Mouse (Mus musculus): ENCODE data around the gene Cers3.

Gene Cers3

DNA sequence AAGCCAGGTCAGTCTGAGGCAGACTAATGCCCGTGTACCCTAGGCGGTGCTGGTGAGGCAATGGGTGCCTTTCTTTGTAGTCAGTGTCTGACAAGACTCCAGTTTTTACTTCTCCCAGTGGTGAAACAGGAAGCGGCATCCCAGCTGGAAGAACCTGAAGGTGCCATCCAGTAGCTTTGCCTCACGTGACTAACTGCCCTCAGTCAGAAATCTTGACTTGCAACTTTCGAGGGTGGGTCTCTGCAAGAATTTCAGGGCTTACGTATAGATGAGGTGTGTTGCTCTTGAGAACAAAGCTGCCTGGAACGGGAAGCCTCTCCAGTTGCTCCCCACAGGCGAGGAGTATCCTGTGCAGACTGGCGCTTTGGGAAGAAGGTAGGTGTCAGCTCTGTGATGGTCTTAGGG is at the start of gene Cers3:
Gene Cers3, plus strand, starts transcription at position 128 of the 405 bp plus-strand sequence.
- no peak for DNase-seq (ENCODE audit: low spot score)

DNA sequence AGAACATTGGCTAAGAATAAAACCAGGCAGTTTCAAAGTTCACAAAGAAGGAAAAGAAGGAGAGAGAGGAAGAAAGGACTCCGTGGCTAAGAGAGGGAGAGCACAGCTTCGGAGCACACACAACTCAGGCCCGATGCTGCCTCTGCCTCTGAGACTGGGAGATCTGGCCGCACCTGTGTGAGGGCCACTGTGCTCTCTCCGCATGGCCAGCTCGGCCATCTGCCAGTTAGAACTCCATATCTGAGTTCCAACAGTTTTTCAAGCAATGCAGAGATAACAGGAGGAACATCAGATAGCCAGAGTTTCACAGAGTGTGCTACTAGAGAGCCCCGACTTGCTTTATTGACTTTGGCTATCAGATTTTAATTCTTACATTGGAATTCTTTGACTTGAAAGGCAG is 48.8 kb upstream of the Cers3 start:
- no peak for DNase-seq (ENCODE audit: low spot score)

DNA sequence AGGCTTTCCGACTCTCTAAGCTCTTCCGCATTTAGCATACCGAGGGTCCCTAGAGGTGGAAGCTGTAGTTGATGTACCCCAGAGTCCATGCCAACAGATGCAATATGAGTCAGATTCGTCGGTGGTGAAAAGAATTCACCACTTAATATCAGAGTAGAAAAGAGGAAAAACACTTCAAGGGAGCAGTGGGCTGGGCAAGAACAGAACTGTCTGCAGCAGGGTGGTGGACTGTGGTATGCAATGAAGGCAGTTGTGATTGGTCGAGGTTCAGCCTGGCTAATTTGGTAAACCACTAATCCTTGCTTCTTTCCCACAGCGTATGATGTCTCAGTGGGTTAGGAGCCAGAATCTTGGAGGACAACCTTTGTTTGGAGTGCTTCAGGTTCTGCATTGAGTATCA is 40.6 kb upstream of the Cers3 start:
- no peak for DNase-seq (ENCODE audit: low spot score)

DNA sequence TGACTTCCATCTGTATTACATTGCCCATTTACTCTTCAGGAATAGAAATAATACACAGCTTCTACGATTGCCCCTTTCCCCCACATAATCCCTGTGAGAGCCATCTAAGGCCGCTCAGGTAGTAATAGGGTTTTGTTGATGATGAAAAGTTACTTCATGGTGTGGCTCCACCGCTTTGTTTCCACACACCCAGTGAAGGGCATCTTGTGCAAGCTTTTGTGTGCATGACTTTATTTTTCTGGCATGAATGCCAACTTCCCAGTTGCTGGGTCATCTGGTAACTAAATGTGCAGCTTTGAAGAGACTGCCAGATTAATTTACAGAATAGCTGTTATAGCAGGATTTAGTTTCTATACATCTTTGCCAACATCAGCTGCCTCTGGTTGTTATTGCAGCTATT is 38.7 kb upstream of the Cers3 start:
- no peak for DNase-seq (ENCODE audit: low spot score)

DNA sequence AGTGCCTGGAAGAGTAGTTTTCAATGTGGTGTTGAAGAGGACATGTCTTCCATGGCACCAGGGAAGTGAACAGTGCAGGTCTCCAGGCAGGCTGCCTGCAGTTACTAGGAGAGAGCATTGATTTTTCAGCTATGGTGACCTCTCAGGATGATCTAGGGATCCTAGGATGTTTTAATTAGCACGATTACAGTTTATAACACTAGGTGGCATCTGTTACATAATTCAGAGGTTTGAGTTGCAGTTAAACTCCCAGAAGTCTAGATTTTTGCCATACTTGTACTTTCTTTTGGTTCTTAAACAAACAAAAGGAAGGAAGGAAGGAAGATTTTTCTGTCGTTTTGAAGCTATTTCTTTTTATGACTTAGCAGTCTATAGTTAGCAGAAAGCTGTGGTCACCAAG is 32.1 kb upstream of the Cers3 start:
- no peak for DNase-seq (ENCODE audit: low spot score)

DNA sequence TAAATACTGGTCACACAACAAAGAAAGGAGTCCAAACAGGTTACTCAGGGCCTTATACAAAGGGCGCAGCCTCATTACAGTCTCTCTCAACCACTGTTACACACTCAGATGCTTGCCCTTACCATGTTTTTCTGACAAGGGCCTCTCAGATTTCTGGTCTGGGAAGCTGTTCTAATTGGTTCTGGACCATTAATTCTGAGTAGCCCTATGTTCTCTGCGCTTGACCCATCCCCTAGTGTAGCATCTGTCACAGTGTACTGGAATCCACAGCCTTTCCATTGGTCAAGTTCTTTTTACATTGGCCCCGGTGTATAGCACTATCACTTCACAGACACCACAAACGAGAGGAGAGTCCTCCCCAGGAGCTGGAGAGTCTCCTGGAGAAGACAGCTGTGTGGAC is 18.8 kb upstream of the Cers3 start:
- no peak for DNase-seq (ENCODE audit: low spot score)

DNA sequence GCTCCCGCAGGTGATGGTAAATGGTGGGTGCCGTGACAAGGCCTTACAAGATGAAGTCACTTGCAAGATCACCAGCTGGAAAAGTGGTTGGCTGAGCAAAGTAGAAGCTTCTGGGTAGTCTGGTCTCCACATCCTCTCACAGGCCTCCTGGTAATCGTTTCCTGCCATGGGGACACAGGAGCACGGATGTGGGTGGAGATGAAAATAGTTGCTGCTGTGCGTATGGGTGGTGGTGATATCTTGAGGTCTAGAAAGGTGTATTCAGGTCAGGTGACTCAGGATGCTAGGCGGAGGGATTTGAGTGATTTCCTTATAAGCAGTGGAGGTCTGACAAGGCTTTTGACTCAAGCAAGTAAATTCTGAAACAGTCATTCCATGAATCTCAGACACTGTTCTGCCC is 18.4 kb upstream of the Cers3 start:
- no peak for DNase-seq (ENCODE audit: low spot score)

DNA sequence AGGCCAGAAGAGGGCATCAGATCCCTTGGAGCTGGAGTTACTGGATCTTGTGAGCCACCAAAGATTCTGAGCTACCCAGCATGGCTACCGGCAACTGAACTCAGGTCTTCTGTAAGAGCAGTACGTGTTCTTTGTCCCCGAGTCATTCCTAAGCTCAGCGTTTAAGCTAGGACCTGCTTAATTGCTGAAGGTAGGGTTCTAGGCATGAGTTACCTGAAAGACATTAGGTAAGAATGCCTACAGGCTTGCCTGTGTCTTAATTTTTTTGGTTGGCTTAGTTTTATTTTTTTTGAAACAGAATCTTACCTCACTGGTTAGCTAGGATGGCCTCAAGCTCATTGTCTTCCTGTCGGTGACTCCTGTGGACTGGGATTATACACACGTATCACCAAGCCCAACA is 15.2 kb upstream of the Cers3 start:
- DNase-seq (ENCODE audit: low spot score): no peak

DNA sequence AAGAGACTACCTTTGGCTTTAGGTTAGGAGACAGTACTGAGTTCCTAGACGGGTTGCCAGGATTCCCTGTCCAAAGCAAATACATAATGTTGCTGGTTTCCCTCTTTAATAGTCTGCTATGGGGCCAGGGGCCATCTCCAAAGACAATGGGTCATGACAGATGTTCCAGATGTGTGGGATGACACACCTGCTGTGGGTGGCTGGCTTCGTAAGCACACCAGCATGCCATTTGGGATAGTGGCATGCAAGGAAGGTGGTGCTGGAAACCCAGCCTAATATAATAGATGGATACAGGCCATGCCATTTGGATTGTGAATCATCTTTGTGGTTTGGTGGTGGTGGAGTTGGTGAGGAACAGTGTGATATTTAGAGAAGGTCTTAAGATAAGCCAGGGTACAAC is 14.1 kb upstream of the Cers3 start:
- no peak for DNase-seq (ENCODE audit: low spot score)

DNA sequence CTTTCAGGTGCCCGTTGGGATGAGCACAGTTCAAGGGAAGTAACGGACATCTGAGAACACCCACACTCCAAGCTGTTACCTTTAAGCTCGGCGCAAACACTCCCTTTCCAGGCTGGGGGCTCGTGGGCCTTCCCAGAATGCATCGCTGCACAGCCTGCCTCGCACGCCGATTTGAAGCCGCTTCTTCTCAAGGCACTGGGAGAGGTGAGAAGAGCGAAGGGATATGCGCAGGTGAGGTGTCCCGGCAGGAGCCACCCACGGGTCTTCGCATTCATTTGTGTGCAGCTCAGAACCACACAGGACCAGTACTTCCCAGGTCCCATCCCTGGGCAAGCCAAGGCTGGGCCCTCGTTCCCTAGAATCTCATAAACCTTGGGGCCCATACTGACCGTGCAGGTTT is 9.9 kb upstream of the Cers3 start:
- DNase-seq (ENCODE audit: low spot score): no peak

DNA sequence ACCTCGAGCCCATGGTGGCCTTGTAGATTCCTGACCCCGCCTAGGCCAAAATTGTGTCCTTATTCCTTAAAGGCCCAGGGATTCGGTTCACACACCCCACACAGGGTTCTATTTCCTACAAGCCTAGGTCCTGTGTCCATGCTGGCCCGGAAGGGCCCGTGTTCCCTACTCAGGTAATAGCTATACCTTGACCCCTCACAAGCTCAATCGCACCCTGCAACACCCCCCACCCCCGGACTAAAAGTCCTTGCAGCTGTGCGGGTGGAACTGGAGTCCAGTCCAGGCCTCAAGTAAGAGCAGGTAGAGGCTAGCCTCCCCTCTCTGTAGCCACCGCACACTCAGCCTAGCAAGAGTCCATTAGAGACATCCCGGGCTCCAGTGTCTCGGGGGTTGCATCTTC is 9.4 kb upstream of the Cers3 start:
- no peak for DNase-seq (ENCODE audit: low spot score)

DNA sequence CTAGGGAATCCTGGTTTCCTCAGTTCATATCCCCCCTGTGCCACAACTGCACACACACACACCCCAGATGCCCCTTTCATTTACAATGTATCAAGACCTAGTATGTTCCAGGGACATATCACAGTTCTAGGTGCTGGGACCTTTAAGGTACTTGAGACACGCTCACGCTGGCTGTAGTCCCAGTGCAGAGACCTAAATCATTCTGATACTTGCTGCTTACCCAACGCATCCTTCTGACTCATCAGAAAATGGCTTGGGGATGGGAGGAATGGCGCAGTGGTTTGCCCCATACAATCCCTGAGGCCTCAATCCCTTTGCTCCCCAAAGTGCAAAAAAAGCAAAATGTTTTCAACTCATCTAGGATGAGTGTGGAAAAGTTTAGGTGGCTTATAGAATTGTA is 8.8 kb upstream of the Cers3 start:
- DNase-seq (ENCODE audit: low spot score): no peak

DNA sequence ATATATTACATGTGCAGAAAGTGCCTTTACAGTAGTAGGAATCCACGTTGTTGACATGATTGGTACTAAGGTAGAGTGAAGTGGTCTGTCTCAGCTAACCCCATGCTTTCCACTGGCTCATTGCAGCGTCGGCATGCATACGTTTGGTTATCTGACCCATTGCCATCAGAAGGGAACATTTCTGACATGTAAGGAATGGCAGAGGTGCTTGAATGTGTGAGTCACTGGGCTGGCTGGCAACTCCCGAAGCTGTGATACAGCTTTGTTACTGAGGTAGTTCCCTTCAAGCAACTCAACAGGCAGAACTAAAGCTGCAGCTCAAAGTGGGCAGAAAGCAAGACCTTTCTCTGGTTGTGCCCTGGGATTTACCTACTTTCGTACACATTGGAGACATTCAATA is 8.3 kb upstream of the Cers3 start:
- no peak for DNase-seq (ENCODE audit: low spot score)

DNA sequence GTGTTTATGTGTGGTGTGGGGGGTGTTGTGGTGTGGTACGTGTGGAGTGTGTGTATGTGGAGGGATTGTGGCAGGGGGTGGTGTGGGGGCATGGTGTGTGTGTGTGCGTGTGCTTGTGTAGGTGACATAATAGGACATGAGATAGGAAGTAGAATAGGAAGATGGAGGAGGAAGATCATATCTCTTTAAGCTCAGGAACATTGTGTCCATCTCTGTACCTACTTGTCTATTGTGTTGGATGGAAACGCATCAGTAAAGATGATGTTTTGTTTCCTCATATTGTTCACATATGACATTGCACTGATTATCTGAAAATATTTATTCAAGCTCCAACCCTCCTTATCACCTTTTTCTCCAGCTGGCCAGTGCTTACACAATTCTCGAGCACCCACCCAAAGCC is 5.9 kb upstream of the Cers3 start:
- DNase-seq (ENCODE audit: low spot score): no peak

DNA sequence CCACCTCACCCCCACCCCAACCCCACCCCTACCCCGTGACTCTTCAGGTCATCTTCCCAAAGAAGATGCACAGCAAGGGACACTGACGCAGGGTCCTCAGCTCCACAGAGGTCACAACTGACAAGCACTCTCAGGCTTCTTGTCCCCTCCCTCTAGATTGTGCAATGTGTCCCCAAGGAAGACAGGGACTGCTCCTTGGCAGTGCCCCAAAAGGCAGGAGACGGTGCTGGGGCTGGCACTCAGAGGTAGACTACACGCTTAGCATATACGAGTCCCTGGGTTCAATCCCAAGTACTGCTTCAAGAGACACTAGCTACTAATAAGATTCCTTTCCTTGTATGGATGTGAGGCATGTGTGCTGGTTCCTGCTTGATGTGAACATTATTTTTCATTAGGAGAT is 2.3 kb upstream of the Cers3 start:
- no peak for DNase-seq (ENCODE audit: low spot score)

DNA sequence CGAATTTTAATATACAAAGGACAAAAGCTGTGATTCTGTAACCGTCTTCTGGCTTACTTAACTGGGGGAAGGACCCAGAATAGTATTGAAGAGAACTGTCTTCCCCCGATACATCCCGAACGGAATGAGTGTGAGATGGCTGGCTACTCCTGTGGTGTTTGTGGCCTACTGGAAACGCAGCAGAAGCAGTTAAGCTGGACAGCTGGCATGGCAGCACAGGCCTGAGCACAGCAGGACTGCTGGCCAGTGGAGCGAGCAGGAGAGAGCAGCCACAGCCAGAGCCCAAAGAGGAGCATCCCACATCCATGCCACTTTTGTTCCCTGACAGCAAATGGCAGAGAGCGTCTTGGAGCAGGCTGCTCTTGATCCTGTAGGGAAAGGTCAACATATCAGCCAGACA is 1.9 kb upstream of the Cers3 start:
- no peak for DNase-seq (ENCODE audit: low spot score)

DNA sequence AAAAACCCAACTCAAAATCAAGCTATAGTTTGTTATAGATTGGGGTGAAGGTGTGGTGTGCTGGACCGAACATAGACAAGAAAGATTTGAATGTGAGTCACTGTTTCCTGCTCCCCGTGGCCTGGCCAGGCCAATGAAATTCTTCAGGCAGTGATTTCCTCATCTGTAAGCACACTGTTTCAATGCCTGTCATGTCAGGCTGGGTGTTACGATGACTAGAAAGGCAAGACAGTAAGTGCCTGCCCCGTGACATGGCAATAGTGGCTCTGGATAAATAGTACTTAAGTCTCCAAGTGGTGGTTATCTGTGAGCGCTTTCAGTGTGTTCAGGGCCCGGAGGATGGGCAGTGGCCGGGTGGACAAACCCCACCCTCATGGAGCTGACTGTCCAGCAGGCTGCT is 3.7 kb downstream of the Cers3 start:
- no peak for DNase-seq (ENCODE audit: low spot score)

DNA sequence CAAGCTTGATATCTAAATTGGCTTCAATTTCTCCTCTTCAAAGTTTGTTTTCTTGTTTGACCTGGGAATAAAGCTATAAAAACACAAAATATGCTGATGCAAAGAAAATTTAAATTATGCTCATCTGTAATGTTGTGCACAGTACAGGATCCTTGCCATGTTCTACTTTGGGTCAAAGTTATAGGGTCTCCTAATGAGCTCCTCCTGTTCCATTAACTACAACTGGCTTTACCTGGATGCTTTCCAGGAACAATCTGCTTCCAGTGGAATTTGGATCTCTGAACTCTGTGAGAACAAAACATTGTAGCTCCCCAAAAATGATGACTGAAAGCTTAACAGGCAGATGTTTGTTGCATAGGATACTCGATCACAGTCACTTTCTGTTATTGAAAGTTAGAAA is 6.7 kb downstream of the Cers3 start:
- no peak for DNase-seq (ENCODE audit: low spot score)

DNA sequence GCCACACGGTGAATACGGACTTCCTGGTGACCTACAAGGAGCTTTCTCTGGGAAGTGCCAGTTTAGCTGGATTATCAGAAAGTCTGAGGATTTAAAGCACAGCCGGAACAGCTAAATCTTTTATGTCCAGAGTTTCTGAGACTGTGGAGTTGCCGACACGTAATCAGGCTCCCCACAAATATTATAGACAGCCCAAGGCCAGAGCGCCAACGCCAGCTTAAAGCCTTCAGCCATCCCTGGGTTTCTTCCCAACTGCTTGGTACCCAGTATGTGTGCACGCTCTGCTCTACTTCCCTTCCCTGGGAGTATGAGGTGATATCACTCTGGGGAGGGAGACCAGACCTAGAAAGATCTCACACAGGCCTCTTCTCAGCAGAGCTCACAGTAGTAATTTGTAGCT is 10.5 kb downstream of the Cers3 start:
- no peak for DNase-seq (ENCODE audit: low spot score)

DNA sequence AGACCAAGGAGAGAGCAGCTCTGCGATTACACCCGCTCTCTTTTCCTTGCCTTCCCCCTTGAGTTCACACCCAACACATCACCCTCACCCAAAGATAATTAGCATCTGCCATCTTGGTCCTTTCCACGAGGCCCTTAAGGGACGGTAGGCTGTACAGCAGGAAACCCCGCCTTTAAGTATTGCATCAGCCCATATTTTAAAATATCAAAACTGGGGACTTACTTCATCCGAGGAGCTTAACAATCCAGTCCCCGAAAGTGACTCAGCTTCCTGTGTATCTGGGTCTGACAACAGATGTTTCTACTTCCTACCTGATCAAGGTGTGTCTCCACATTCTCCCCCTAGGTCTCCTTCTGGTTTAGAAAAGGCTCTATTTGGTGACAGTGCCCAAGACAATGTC is 12.3 kb downstream of the Cers3 start:
- no peak for DNase-seq (ENCODE audit: low spot score)

DNA sequence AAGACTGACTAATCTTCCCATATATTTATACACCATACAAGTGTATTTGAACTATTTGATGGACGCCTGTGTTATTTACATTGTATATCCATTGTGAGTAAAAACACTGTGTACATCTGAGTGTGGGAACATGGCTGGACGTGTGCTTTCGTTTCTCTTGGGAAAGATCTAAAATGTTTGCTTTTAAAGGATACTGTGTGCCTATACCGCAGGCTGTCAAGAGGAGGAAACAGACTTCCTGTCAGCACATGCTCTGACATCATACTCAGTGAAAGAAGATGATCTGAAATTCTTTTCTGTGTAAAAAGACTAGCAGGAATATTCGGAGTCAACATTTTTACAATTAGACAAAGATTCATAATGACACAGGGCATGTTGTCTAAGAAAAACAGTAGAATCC is 26.6 kb downstream of the Cers3 start:
- DNase-seq (ENCODE audit: low spot score): no peak

DNA sequence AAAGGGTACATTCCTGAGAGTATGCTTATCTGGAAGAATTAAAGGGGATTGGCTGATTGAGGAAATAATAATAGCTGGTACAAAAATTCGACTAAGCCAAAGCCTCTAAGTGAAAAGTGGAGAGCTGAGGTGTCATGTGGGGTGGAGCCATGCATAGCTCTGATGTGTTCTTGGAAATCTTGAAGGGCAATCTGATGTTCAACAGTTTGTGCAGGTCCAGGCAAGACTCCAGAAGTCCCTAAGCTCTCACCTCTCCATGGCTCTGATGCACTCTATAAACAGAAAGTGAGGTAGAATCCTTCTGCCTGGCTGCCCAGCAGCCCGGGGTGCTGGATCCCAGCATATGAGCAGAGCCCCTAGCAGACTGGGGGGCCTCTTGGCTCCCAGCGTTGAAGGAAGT is 27.4 kb downstream of the Cers3 start:
- no peak for DNase-seq (ENCODE audit: low spot score)

DNA sequence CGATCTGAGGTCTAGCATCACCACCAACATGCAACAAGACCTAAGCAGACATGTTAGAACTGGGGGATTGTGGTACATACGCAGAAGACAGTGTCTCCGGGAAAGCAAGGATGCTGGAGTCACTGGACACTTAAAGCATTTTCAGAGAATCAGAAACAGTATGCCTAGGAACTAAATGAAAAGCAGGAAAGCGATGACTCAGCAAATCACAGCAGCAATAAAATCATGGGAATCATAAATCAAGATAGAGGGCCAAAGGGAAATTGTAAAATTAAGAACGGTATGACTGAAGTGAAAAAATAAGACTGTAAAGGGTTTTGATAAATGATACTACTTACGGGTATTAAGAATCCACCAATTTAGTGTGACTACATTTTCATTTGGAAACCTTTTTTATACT is 27.9 kb downstream of the Cers3 start:
- DNase-seq (ENCODE audit: low spot score): no peak

DNA sequence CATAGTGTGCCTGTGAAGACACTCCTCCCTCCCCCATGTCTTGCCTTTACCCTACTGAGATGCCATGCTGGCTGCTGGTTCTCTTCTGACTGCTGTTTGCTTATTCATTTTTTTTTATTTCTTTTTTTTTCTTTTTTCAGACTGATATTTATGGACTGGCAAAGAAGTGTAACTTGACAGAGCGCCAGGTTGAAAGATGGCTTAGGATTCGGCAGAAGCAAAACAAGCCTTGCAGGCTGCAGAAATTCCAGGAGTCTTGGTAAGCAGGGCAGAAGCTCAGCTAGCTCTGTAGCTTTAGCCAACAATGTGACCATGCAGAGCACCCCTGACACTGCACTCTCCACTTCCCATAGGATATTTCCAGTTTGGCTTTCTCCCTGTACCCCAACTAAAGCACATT is 36.1 kb downstream of the Cers3 start:
- no peak for DNase-seq (ENCODE audit: low spot score)

Data from ovary, postnatal 14 days (tissue).